Mouse (Mus musculus): ENCODE data around the gene Gm33543.

DNA sequence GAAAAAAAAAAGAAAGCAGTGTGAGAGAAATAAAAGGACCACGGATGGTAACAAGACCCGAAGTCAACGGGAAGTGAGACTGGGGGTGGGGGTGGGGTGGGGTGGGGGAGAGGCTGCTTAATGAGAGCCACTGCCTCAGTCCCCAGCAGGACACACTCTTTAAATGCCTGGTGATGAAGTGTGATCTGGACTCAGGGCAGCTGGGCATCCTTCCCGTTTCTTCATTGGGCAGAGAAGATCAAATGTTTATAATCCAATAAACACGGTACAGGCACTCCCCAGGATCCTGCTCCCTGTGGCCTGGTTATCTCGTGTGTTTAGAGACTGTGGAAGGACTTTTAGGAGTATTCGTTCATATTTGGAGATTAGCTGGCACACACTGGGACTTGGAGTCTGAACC lies 57.9 kb downstream of the Gm33543 start:
- TF ChIP-seq GATA1 (IDR thresholded peaks at IDR 0.05; ENCODE audit: borderline replicate concordance, low read length) (no peak), FLI1 (IDR thresholded peaks at IDR 0.05; ENCODE audit: low read length) (no peak)

Data from megakaryocyte, embryonic 14.5 days (primary cell).